Mouse (Mus musculus): ENCODE measurements around the gene Pgp. TPM values are rescaled to one million over a fixed set of nuclear protein-coding genes. Genes with fewer than 3 reads are reported as not detected.
"Not testable (repeated sequence)": the region's sequence is repeated elsewhere in the genome, so short reads cannot be mapped to it uniquely, and the experiment has no call there.

The Pgp gene
- polyA plus RNA-seq, 1 experiment from 2014 or later, result 86.7 TPM

DNA sequence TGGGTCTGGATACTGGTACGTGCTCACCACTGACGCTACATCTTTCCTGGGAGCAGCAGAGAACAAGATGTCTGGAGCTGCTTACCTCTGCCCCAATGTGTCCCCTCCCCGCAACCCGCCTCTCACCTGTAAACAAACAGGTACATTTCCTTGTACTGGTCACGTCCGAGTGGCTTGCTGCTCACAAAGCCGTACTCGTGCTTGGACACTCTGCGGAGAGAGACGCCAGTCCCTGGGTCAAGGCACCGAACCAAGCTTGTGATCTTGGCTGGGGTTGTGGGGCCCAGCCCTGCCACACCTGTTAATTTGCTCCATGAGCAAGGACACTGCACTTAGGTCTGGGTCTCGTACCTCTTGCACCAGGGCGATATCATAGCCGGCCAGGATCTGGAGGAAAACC is 28.1 kb upstream of the Pgp start:
- Histone ChIP-seq H3K4me3 (replicated peaks) (no peak overlapping the region), H3K4me2 (no peak overlapping the region), H3K36me3 (peaks cover 75% of the 10 kb centered on the region), H3K27me3 (no peaks in the 10 kb centered on the region), H3K9ac (no peak overlapping the region), H3K27ac (no peak overlapping the region), H3K4me1 (replicated peaks) (no peaks in the 10 kb centered on the region), H3K9me3 (replicated peaks) (no peaks in the 10 kb centered on the region)
- no peak for DNase-seq
- no peak for ATAC-seq (ENCODE audit: low read depth)
- WGBS (ENCODE audit: insufficient replicate concordance), result 86% methylated on average over 14 of the region's 14 CpGs

DNA sequence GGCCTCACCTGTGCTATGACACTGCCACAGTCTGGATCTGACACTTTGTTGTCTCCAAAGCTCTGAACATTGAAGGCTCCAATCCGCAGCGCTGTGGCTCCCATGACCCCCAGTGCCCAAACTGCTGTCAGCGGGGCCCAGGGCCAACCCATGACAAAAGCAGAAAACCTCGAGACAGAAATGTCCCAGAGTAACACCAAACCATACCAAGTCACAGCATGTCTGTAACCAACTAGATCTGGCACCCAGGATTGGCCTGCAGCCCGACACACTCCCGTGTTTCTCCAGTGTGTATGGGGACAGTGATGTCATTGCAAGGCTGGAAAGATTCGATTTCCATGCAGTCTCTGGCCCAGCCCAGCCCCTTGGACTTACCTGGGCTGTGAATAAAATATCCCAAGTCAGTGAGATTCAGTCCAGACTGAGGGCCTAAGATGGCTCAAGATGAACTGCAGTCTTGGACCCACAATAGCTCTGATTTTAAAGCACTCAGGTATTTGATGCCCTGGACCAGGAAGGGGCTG is 27.5 kb upstream of the Pgp start, which contains the start of gene Dnase1l2:
TSS of gene Dnase1l2 (minus strand) at position 474 of the 524 bp plus-strand sequence.
- no peak within 1 kb of the TSS for H3K9ac ChIP-seq
- no peak for DNase-seq
- whole genome bisulfite sequencing (ENCODE audit: insufficient replicate concordance), result 74% methylated on average over 7 of the region's 7 CpGs

DNA sequence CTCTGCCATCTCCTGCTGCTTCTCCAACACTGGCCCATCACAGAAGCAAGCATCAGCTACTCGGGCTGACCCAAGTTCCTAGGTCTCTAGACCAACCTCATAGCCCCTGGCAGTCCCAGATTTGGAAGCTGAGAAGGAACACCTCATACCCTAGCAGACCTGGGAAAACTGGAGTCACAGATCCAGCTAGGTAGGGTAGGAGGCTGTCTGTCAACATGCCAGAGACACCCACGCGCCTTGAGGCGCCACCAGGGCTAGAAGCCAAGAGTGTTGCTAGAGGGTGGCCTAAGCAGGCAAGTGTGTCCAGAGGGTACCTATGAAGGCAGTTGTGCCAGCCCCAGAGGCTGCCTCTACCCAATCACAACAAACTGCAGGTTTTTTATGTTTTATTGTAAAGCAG is 26.8 kb upstream of the Pgp start:
- DNase-seq (no peak), ATAC-seq (ENCODE audit: low read depth) (no peak)
- H3K27ac ChIP-seq, result no peak overlapping the region
- no peaks in the 10 kb centered on the region for H3K27me3 ChIP-seq
- no peak overlapping the region for H3K9ac ChIP-seq
- H3K4me1 ChIP-seq (replicated peaks), result no peaks in the 10 kb centered on the region
- no peaks in the 10 kb centered on the region for H3K9me3 ChIP-seq (replicated peaks)
- 84% methylated on average over 4 of the region's 4 CpGs for WGBS (ENCODE audit: insufficient replicate concordance)
- H3K4me3 ChIP-seq (replicated peaks), result no peak overlapping the region
- H3K36me3 ChIP-seq, result peaks cover 76% of the 10 kb centered on the region
- no peak overlapping the region for H3K4me2 ChIP-seq

More for the DNA sequence above, 27.5 kb upstream of the Pgp start, which contains the start of gene Dnase1l2:
- Histone ChIP-seq H3K27me3 (no peaks in the 10 kb centered on the region), H3K4me2 (no peak within 1 kb of the TSS), H3K27ac (no peak within 1 kb of the TSS), H3K4me3 (replicated peaks) (no peak within 1 kb of the TSS), H3K36me3 (peaks cover 76% of the 10 kb centered on the region), H3K4me1 (replicated peaks) (no peaks in the 10 kb centered on the region), H3K9me3 (replicated peaks) (no peaks in the 10 kb centered on the region)
- ATAC-seq (ENCODE audit: low read depth), result no peak

DNA sequence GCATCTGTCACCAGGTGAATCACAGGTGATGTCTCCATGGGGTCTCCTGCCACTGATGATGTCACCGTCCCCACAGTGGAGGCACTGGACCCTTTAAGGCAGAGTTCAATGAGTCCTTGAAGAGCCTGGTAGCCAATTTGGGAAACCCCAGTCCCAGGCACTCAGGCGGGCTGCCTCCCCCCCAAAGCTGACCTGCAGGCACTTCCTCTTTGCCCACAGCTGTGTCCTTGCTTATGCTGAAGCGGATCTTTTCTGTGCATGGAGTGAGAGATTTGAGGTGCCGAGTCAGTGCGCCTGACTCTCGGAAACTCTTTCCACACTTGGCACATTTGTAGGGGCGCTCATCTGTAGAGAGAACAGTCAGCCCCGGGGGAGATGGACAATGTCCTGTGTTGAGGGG is 23.6 kb upstream of the Pgp start:
- Histone ChIP-seq H3K9ac (no peak overlapping the region), H3K27me3 (no peaks in the 10 kb centered on the region), H3K36me3 (peaks cover 81% of the 10 kb centered on the region), H3K9me3 (replicated peaks) (no peaks in the 10 kb centered on the region), H3K4me3 (replicated peaks) (no peak overlapping the region), H3K4me2 (no peak overlapping the region), H3K27ac (no peak overlapping the region), H3K4me1 (replicated peaks) (no peaks in the 10 kb centered on the region)
- no peak for DNase-seq
- no peak for ATAC-seq (ENCODE audit: low read depth)
- WGBS (ENCODE audit: insufficient replicate concordance), result 81% methylated on average over 8 of the region's 8 CpGs

DNA sequence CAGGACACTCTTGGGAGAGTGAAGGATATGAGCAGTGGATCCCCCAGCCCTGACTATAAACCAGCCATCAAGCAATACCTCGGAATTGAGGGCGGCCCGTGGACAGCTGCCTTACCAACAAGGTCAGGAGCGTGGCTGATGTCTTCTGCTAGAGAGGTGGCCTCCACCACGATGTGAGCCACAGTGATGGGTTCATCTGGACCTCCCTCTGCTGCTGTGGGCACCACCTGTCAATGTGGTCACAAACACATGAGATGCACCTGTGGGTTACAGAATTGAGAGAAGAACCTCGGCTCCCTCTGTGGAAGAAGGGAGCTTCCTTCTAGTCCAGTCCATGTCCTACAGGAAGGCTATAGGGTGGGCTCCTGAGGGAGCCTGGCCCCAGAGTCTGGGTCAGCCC is 20.7 kb upstream of the Pgp start:
- no peaks in the 10 kb centered on the region for H3K27me3 ChIP-seq
- no peak for ATAC-seq (ENCODE audit: low read depth)
- 83% methylated on average over 6 of the region's 6 CpGs for WGBS (ENCODE audit: insufficient replicate concordance)

DNA sequence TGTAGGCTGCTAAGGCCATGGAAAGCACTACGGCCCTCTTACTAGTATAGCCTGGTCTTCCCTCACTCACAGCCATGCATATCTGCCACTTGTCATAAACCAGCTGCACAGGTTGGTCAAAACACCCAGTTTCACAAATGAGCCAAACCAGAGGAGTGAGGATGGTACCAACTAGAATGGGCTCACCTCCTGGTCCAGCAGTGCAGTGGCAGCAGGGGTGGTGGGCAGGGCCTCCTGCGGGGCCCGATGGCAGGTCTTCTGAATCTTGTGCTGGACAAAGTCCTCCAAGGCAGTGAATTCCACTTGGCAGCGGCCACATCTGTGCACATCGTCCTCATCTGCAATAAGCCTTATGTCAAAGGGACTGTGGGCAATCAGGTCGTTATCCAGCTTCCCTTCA is 19.0 kb upstream of the Pgp start:
- ATAC-seq (ENCODE audit: low read depth) (no peak), DNase-seq (no peak)
- H3K36me3 ChIP-seq, result peaks cover 52% of the 10 kb centered on the region
- 88% methylated on average over 6 of the region's 6 CpGs for WGBS (ENCODE audit: insufficient replicate concordance)
- no peak overlapping the region for H3K4me3 ChIP-seq (replicated peaks)
- no peak overlapping the region for H3K9ac ChIP-seq
- H3K4me1 ChIP-seq (replicated peaks), result peaks cover 28% of the 10 kb centered on the region
- H3K9me3 ChIP-seq (replicated peaks), result no peaks in the 10 kb centered on the region
- H3K4me2 ChIP-seq, result no peak overlapping the region
- no peaks in the 10 kb centered on the region for H3K27me3 ChIP-seq
- no peak overlapping the region for H3K27ac ChIP-seq

More for the DNA sequence above, 20.7 kb upstream of the Pgp start:
- Histone ChIP-seq H3K27ac (no peak overlapping the region), H3K4me3 (replicated peaks) (no peak overlapping the region), H3K36me3 (peaks cover 69% of the 10 kb centered on the region), H3K9ac (no peak overlapping the region), H3K4me2 (no peak overlapping the region), H3K4me1 (replicated peaks) (peaks cover 20% of the 10 kb centered on the region), H3K9me3 (replicated peaks) (no peaks in the 10 kb centered on the region)
- no peak for DNase-seq

DNA sequence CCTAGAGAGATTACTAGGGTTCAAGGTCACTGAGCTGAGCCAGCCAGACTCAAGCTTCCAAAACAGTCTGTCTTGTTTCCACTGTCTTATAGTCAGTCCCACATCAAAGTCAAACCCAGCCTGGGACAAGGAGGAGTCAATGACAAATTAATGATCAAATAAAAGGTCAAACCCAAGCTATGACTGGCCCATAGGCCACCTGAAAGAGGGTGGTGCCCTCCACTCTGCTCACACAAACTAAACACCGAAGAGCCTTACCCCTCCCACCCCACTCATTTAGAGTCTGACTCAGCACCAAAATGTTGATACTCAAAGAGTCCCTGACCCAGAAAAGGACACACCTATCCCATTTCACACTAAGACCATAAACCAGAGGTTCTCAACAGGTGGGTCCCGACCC is 16.8 kb upstream of the Pgp start:
- no peaks in the 10 kb centered on the region for H3K27me3 ChIP-seq
- no peaks in the 10 kb centered on the region for H3K9me3 ChIP-seq (replicated peaks)
- H3K36me3 ChIP-seq, result peaks cover 30% of the 10 kb centered on the region
- peak overlapping the region; percentile 98 for H3K27ac ChIP-seq
- H3K9ac ChIP-seq, result peak overlapping the region; percentile 94
- ATAC-seq (ENCODE audit: low read depth), result no peak
- WGBS (ENCODE audit: insufficient replicate concordance), result 61% methylated on average over 2 of the region's 2 CpGs
- DNase-seq, result peak; percentile 47
- peak overlapping the region; percentile 77 for H3K4me3 ChIP-seq (replicated peaks)
- peak overlapping the region; percentile 79 for H3K4me2 ChIP-seq
- H3K4me1 ChIP-seq (replicated peaks), result peaks cover 31% of the 10 kb centered on the region

DNA sequence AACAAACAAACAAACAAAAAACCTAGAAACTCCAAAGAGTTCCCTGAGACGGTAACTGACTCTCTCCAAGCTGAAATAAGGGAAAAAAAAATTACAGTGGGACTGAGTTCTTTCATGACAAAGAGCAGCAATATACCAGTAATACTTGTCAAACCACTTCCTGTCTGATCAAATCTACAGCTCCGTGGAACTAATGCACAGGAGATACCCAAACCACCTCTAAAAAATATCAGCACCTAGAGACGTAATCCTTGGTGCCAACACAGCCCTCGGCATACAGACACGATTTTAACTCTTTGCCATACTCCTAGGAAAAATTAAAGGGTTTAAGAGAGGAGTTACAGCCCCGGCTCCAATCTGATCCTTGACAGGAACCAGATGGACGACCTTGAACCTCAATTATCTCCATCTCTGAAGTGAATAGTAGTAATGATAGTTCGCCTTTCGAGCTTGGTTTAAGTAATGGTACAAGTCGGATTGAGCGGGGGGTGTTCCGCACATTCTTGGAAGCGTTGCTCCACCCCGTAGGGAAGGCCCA is 15.9 kb upstream of the Pgp start:
- H3K27ac ChIP-seq, result peak overlapping the region; percentile 98
- peak overlapping the region; percentile 94 for H3K9ac ChIP-seq
- no peaks in the 10 kb centered on the region for H3K27me3 ChIP-seq
- H3K9me3 ChIP-seq (replicated peaks), result no peaks in the 10 kb centered on the region
- peak overlapping the region; percentile 79 for H3K4me2 ChIP-seq
- WGBS (ENCODE audit: insufficient replicate concordance), result 3% methylated on average over 14 of the region's 14 CpGs
- peaks cover 31% of the 10 kb centered on the region for H3K4me1 ChIP-seq (replicated peaks)
- peak overlapping the region; percentile 77 for H3K4me3 ChIP-seq (replicated peaks)
- H3K36me3 ChIP-seq, result peaks cover 21% of the 10 kb centered on the region
- DNase-seq, result no peak
- ATAC-seq (ENCODE audit: low read depth), result no peak

DNA sequence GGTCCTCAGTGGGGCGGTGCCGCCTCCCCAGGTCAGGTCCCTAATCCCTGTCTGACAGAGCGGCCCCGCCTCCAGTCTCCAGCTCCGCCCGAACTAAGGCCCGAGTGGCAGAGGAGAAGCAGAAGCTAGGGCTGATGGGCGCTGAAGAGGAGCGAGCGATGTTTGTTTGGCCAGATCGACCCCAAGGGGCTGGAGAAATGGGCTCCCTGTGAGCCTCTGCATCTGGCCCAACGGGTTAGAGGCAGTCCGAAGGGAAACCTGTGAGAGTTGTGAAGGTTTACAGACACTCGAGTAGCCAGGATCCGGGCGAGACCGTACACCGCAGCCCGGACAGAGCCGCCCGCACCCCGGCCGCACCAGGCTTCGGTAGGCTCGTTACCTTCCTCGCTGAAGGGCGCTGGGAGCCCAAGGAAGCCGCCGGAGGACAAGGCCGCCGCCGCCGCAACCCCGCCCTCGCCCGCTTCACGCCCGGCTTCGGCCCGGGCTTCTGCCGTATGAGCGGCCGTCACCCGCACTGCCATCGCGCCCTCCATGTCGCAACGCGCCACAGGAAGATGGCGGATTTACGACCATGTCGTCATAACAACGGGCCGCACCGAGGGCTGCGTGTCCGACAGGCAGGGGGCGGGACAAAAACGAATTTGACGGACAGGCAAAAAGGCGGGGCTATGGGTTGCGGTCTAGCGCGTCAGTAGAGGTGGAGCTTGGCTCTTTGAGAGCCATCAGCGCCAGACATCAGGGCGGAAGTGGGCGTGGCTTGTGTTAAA is 15.3 kb upstream of the Pgp start:
- Histone ChIP-seq H3K4me2 (peak overlapping the region; percentile 79), H3K9ac (peak overlapping the region; percentile 94), H3K27ac (peak overlapping the region; percentile 98), H3K36me3 (peaks cover 15% of the 10 kb centered on the region), H3K27me3 (no peaks in the 10 kb centered on the region), H3K4me1 (replicated peaks) (peaks cover 31% of the 10 kb centered on the region), H3K9me3 (replicated peaks) (no peaks in the 10 kb centered on the region), H3K4me3 (replicated peaks) (peak overlapping the region; percentile 77)
- WGBS (ENCODE audit: insufficient replicate concordance), result 1% methylated on average over 67 of the region's 67 CpGs
- peak; percentile 99 for DNase-seq
- peak; percentile 94 for ATAC-seq (ENCODE audit: low read depth)

DNA sequence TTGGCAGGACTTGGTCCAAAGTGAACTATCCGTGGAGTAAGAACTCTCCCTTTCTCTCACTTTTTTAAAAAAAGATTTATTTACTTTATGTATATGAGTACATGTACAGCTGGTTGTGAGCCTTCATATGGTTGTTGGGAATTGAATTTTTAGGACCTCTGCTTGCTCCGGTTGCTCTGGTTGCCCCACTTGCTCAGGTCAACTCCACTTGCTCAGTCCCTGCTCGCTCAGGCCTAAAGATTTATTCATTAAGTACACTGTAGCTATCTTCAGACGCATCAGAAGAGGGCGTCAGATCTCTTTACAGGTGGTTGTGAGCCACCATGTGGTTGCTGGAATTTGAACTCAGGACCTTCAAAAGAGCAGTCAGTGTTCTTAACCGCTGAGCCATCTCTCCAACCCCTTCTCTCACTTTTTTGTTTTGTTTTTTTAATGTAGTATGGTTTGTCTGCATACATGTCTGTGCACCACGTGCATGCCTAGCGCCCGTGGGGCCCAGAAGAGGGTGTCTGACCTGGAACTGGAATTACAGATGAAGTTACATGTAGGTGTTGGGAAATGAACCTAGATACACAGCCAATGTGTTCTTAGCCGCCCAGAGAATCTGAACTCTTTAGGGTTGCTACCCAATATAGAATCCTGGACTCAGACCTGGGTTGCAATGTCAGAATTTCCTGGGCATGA is 14.5 kb upstream of the Pgp start:
- WGBS (ENCODE audit: insufficient replicate concordance), result 41% methylated on average over 10 of the region's 10 CpGs

DNA sequence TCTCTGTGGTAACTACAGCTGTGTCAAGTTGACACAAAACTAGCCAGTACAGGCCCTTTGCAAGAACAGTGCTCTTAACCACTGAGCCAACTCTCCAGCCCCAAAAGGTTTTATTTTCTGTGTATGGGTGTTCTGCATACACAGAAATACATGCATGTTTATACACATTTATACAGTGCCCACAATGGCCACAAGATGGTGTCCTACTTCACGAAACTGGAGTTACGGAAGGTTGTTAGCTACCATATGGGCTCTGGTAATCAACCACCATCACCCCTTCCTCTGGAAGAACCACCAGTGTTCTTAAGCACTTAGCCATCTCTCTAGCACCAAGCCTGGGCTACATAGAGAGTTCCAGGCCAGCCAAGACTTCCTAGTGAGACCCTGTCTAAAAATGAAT is 8.6 kb upstream of the Pgp start:
- Histone ChIP-seq H3K9ac (no peak overlapping the region), H3K4me2 (no peak overlapping the region), H3K27ac (no peak overlapping the region), H3K4me3 (replicated peaks) (no peak overlapping the region), H3K36me3 (no peaks in the 10 kb centered on the region), H3K9me3 (replicated peaks) (no peaks in the 10 kb centered on the region), H3K27me3 (no peaks in the 10 kb centered on the region), H3K4me1 (replicated peaks) (peaks cover 14% of the 10 kb centered on the region)
- 44% methylated on average over 2 of the region's 2 CpGs for WGBS (ENCODE audit: insufficient replicate concordance)
- DNase-seq (peak; percentile 37), ATAC-seq (ENCODE audit: low read depth) (no peak; the same call in 1 of the 2 replicates)

More for the DNA sequence above, 14.5 kb upstream of the Pgp start:
- ATAC-seq (ENCODE audit: low read depth); H3K36me3 ChIP-seq; DNase-seq; H3K9me3 ChIP-seq (replicated peaks); H3K27me3 ChIP-seq: not testable (repeated sequence)
- peak overlapping the region; percentile 79 for H3K4me2 ChIP-seq
- H3K4me1 ChIP-seq (replicated peaks), result peaks cover 31% of the 10 kb centered on the region
- peak overlapping the region; percentile 54 for H3K9ac ChIP-seq
- peak overlapping the region; percentile 74 for H3K27ac ChIP-seq
- peak overlapping the region; percentile 77 for H3K4me3 ChIP-seq (replicated peaks)

Data from liver, embryonic 13.5 days (tissue).